Mouse (Mus musculus) midbrain, embryonic 15.5 days (tissue): ENCODE data around the gene Phf24. TPM values are rescaled to one million over a fixed set of nuclear protein-coding genes. Genes with fewer than 3 reads are reported as not detected.
A peak's percentile ranks its signal among the peaks of the same experiment; 100 is the strongest.

Source experiments
- ATAC-seq: fragments of 200-750 bp; cut with Nextera tagmentation; replicated peaks from 2 replicates; pipeline ENCODE4 v1.8.0; 2017; ENCODE audit warnings: moderate TSS enrichment
- H3K27ac ChIP-seq: fragments of 300-500 bp; sonication (generic); 2 replicates; pipeline ENCODE4 v1.5.1; 2015; ENCODE audit warnings: mild to moderate bottlenecking, inconsistent platforms
- H3K27me3 ChIP-seq: fragments of 300-500 bp; sonication (generic); replicated peaks from 2 replicates; pipeline ENCODE4 v1.6.1; 2015; ENCODE audit warnings: inconsistent platforms
- H3K36me3 ChIP-seq: fragments of 300-500 bp; sonication (generic); replicated peaks from 2 replicates; pipeline ENCODE4 v1.6.1; 2015; ENCODE audit warnings: inconsistent platforms
- H3K4me1 ChIP-seq: fragments of 300-500 bp; sonication (generic); 2 replicates; pipeline ENCODE4 v1.6.1; 2015; ENCODE audit warnings: inconsistent platforms
- H3K4me2 ChIP-seq: fragments of 300-500 bp; sonication (generic); 2 replicates; pipeline ENCODE4 v1.6.1; 2015; ENCODE audit warnings: inconsistent platforms, mild to moderate bottlenecking, moderate library complexity
- H3K4me3 ChIP-seq: fragments of 300-500 bp; sonication (generic); 2 replicates; pipeline ENCODE4 v1.5.1; 2015; ENCODE audit warnings: mild to moderate bottlenecking, inconsistent platforms
- H3K9ac ChIP-seq: fragments of 300-500 bp; sonication (generic); 2 replicates; pipeline ENCODE4 v1.6.1; 2015; ENCODE audit warnings: mild to moderate bottlenecking, inconsistent platforms
- H3K9me3 ChIP-seq: fragments of 300-500 bp; sonication (generic); 2 replicates; pipeline ENCODE4 v1.6.1; 2016; ENCODE audit warnings: inconsistent platforms
- WGBS: fragments of 180-500 bp; shearing (Covaris S2); methylation state at CpG from one replicate; pipeline ENCODE4 v1.1.7; 2015; ENCODE audit warnings: mixed read lengths; 5-methylcytosine and 5-hydroxymethylcytosine counted together
- polyA plus RNA-seq: library from polyadenylated mRNA; unstranded; fragments of >200 nt; fragmentation: Nextera tagmentation; extraction: Ambion mirVana; gene quantifications from 2 replicates; pipeline ENCODE4 v1.2.1, GENCODE M21; 2015

Gene Phf24
- polyA plus RNA-seq: 40.5 and 41.2 TPM in 2 replicates

DNA sequence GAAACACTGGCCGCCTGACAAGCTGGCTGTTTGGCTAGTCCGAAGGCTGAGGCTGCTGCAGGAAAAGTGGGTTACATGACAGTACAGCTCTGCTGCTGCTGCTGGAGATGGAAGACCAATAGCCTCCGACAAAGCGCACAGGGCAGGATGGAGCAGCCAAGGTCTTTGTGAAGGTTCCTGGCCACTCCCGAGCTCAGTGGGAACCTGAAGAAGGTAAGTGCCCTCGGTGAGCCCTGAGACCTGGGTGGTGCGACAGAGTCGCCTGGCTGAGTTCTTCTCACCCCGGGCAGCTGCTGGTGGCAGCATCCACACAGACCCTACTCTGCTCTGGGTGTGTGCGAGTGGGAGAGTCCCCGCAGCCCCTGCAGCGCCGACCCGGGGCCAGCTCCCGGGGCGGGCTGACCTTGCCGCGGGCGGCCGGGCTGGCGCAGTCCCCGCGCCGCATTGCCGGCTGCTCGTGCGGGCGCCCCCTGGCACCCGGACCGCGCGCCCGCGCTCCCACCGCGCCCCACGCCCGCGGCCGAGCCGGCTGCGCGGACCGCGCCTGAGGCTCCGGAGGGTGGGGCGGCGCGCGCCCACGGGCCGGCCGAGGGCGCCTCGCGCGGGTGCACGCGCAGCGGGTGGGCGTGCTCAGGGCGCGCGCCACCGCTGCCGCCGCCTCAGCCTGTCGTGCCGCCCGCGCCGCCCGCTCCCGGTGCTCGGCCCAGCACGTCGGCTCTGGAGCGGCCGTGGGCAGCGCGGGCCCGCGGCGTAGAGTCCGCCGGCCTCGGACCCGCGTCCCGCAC, at the start of gene Phf24:
Phf24 (plus strand) TSS at position 44 of the 785 bp plus-strand sequence.
- WGBS: under 1% methylated on average over 90 of the region's 90 CpGs
- Histone ChIP-seq H3K4me2 (peak within 1 kb of the TSS; percentile 88), H3K4me1 (peaks cover 19% of the 10 kb centered on the region), H3K27me3 (no peaks in the 10 kb centered on the region), H3K4me3 (peak within 1 kb of the TSS; percentile 71), H3K9me3 (no peaks in the 10 kb centered on the region), H3K27ac (peak within 1 kb of the TSS; percentile 81), H3K36me3 (no peaks in the 10 kb centered on the region), H3K9ac (peak within 1 kb of the TSS; percentile 73)
- peak; percentile 86 for ATAC-seq

DNA sequence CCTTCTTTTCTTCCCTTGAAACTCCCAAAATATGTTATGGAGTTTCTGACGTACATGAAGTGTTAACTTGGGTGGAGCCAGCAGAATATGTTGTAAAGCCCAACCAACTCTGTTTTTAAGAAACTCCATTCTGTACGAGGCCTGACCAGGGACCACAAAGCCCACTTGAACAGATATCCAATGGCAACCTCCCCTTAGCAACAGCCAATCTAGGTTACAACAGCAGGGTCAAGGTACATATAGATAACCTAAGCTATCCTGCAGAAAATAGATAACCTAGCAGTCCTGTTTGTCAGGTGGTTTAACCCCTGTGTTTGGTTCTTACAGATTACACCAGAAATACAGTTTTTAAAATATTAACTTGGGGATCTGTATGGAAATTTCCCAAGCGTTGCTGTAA, 49.1 kb upstream of the Phf24 start:
- Histone ChIP-seq H3K9me3 (no peaks in the 10 kb centered on the region), H3K4me2 (no peak overlapping the region), H3K27me3 (no peaks in the 10 kb centered on the region), H3K4me1 (no peaks in the 10 kb centered on the region), H3K4me3 (no peak overlapping the region), H3K9ac (no peak overlapping the region), H3K27ac (no peak overlapping the region), H3K36me3 (no peaks in the 10 kb centered on the region)
- WGBS: 88% methylated on average over 3 of the region's 3 CpGs
- no peak for ATAC-seq

DNA sequence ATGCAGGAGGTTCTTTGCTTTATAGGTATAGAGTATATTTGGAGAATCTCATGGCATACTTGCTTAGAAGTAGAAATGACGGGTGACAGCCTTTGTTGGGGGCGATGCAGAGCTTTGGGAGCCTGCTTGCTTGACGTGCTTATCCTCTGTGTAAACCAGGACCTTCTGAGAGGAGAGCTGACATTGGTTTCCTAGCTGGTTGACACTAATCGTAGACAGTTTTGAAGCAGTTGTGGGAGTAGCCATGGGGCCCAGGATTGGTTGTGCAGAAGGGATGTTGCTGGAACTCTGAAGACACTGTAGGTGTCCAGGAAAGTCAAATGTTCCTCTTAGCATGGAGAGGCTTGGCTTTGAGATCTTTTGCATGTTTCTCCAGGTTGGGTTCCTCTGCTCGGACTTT, 48.3 kb upstream of the Phf24 start:
- ATAC-seq: no peak
- Histone ChIP-seq H3K9ac (no peak overlapping the region), H3K27ac (no peak overlapping the region), H3K36me3 (no peaks in the 10 kb centered on the region), H3K4me1 (no peaks in the 10 kb centered on the region), H3K9me3 (no peaks in the 10 kb centered on the region), H3K27me3 (no peaks in the 10 kb centered on the region), H3K4me3 (no peak overlapping the region), H3K4me2 (no peak overlapping the region)
- WGBS: 89% methylated on average over 5 of the region's 5 CpGs

DNA sequence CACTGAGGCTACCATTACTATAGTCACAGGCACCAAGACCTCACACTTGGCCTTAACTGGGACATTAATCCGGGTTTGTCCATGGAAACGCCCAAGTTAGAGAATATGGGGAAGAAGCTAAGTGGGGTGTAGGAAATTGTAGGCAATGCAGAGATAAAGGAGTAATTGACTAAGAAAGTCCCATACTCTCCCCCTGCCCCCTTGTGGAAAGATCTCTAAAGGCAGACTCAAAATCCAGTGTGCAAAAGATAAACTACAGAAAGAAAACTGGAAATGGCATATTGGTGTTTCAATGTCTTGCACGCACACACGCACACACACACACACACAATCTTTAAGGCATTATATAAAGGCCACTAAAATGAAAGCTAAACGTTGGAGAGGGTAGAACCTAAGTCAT, 45.7 kb upstream of the Phf24 start:
- no peak for ATAC-seq
- Histone ChIP-seq H3K36me3 (no peaks in the 10 kb centered on the region), H3K4me3 (no peak overlapping the region), H3K27me3 (no peaks in the 10 kb centered on the region), H3K4me2 (no peak overlapping the region), H3K4me1 (no peaks in the 10 kb centered on the region), H3K9ac (no peak overlapping the region), H3K9me3 (no peaks in the 10 kb centered on the region), H3K27ac (no peak overlapping the region)
- WGBS: 81% methylated on average over 5 of the region's 5 CpGs

DNA sequence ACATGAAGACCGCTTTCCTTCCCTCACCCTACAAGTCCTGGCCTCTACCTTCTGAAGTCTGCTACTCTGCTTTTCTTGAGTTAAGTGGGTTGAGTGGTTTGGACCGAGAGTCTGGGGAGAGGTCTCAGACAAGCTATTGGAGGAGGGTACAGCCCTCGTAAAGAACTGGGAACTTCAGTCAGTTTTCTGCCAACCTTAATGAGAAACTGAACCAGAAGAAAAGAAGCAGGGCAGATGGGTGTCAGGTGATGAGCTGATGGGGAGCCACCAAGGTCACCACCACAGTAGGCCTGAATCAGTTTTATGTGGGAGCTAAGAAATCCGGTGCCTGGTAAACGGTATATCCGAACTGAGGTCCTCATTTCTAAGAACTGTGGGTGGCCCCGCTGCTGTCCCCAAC, 44.3 kb upstream of the Phf24 start:
- H3K4me1 ChIP-seq: no peaks in the 10 kb centered on the region
- no peak overlapping the region for H3K4me2 ChIP-seq
- no peaks in the 10 kb centered on the region for H3K36me3 ChIP-seq
- H3K4me3 ChIP-seq: no peak overlapping the region
- no peaks in the 10 kb centered on the region for H3K9me3 ChIP-seq
- WGBS: 90% methylated on average over 7 of the region's 7 CpGs
- H3K9ac ChIP-seq: no peak overlapping the region
- no peak for ATAC-seq
- H3K27me3 ChIP-seq: no peaks in the 10 kb centered on the region
- no peak overlapping the region for H3K27ac ChIP-seq

DNA sequence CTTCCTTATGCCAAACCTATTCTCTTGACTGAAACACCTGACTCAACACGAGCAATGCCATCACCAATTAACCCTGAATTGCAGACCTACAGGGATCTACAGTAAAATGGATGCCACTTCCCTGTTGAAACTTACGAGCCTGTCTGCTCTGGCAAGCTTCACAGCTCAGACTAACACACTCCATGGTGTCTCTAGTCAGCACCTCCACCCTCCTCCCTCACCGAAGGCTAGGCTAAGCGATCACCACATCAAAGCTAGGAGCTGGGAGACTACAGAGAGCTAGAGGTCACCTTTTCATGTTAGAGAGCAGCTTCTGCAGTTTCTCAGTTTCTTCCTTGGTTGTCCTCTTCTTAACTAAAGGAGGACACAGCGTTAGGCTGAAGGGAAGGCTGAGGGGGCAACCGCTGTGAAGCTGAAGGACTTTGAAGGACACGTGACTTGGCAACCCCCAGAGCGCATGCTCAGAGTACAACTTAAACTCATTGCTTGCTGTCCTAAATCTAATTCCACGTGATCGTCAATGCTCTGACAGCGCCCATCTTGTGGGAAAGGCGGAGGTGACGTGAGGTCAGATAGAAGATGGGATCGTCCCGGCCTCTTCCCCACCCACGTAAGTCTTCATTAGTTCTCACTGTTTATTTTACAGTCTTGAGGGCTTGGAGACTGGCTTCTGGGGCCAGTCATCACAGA, 43.6 kb upstream of the Phf24 start:
- no peaks in the 10 kb centered on the region for H3K4me1 ChIP-seq
- no peaks in the 10 kb centered on the region for H3K9me3 ChIP-seq
- no peaks in the 10 kb centered on the region for H3K36me3 ChIP-seq
- no peak overlapping the region for H3K4me2 ChIP-seq
- 86% methylated on average over 16 of the region's 16 CpGs for WGBS
- H3K27me3 ChIP-seq: no peaks in the 10 kb centered on the region
- no peak overlapping the region for H3K27ac ChIP-seq
- no peak overlapping the region for H3K9ac ChIP-seq
- no peak for ATAC-seq
- no peak overlapping the region for H3K4me3 ChIP-seq

DNA sequence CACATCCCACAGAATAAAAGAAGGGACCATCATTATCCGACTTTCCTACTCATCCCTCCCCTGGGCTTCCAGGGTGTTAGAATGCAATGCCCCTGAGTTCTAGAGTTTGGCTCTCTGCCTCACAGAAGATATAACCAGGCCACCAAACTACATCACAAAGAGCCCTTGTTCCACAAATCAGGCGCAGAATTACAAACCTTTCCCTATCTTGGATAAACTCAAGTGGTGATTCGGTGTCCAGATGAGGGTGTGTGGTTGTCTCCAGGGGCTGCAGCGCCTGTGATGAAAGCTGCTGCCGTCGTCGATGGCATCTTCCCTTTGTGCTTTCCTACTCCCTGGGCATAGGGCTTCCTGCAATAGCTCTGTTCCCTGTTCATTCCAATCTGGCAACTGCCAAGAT, 42.3 kb upstream of the Phf24 start, which contains the start of gene Fam205c:
Fam205c (minus strand) TSS at position 101 of the 400 bp plus-strand sequence.
- 84% methylated on average over 7 of the region's 7 CpGs for WGBS

DNA sequence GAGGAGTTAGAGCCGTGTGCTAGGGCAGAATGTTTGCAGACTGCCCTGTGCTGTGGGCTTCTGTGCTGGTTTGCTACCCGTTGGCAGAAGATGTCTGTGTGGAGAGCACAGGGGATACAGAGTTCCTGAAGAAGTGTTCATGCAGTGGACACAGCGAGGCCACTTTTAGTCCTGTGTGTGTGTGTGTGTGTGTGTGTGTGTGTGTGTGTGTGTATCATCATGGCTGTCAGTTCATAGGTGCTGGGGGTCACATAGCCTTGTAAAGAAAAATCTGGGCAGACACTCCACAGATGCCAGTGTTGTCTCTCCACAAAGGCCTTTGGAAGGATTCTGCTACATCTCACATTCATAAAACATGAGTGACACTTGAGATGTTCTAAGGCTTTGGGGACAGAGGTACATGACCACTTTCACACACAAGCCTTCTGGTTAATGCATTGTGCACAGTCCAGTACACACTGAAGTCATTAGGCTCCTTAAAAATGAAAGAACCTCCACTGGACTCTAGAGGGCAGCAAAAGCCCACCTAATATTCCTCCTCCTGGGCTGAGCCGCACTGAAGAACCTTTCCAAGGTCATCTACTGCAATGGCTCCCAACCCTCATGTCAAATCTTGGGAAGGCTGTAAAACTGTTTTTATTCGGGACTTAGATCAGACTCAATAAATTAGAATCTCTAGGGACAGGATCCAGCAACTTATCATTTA, 39.7 kb upstream of the Phf24 start:
- H3K36me3 ChIP-seq: no peaks in the 10 kb centered on the region
- H3K27me3 ChIP-seq: no peaks in the 10 kb centered on the region
- no peaks in the 10 kb centered on the region for H3K4me1 ChIP-seq
- no peak overlapping the region for H3K9ac ChIP-seq
- H3K9me3 ChIP-seq: no peaks in the 10 kb centered on the region
- WGBS: 35% methylated on average over 5 of the region's 5 CpGs
- H3K4me3 ChIP-seq: no peak overlapping the region
- peak; percentile 93 for ATAC-seq
- H3K4me2 ChIP-seq: no peak overlapping the region
- H3K27ac ChIP-seq: no peak overlapping the region

More for the DNA sequence above, 42.3 kb upstream of the Phf24 start, which contains the start of gene Fam205c:
- H3K36me3 ChIP-seq: no peaks in the 10 kb centered on the region
- H3K4me3 ChIP-seq: no peak within 1 kb of the TSS
- H3K9ac ChIP-seq: no peak within 1 kb of the TSS
- no peak for ATAC-seq
- no peaks in the 10 kb centered on the region for H3K27me3 ChIP-seq
- no peaks in the 10 kb centered on the region for H3K4me1 ChIP-seq
- H3K4me2 ChIP-seq: no peak within 1 kb of the TSS
- H3K27ac ChIP-seq: no peak within 1 kb of the TSS
- H3K9me3 ChIP-seq: no peaks in the 10 kb centered on the region

DNA sequence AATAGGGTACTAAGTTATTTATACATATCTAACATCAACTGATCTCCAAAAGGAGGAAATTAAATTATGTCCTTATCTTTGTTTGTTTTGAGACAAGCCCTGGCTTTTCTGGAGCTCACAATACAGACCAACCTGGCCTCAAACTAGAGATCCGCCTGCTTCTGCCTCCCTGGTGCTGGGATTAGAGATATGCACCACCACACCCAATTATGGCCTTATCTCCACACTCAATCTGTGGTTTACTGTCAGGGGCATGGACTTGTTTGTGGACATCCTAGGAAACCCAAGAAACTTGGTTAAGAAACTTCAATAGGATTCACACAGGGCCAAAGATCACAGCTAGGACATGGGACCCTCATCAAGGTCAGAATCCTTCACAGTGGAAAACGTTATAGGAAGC, 38.8 kb upstream of the Phf24 start:
- H3K27me3 ChIP-seq: no peaks in the 10 kb centered on the region
- H3K36me3 ChIP-seq: no peaks in the 10 kb centered on the region
- H3K27ac ChIP-seq: no peak overlapping the region
- H3K4me2 ChIP-seq: no peak overlapping the region
- 82% methylated on average over 2 of the region's 2 CpGs for WGBS
- H3K4me3 ChIP-seq: no peak overlapping the region
- H3K9me3 ChIP-seq: no peaks in the 10 kb centered on the region
- H3K9ac ChIP-seq: no peak overlapping the region
- no peaks in the 10 kb centered on the region for H3K4me1 ChIP-seq
- no peak for ATAC-seq

DNA sequence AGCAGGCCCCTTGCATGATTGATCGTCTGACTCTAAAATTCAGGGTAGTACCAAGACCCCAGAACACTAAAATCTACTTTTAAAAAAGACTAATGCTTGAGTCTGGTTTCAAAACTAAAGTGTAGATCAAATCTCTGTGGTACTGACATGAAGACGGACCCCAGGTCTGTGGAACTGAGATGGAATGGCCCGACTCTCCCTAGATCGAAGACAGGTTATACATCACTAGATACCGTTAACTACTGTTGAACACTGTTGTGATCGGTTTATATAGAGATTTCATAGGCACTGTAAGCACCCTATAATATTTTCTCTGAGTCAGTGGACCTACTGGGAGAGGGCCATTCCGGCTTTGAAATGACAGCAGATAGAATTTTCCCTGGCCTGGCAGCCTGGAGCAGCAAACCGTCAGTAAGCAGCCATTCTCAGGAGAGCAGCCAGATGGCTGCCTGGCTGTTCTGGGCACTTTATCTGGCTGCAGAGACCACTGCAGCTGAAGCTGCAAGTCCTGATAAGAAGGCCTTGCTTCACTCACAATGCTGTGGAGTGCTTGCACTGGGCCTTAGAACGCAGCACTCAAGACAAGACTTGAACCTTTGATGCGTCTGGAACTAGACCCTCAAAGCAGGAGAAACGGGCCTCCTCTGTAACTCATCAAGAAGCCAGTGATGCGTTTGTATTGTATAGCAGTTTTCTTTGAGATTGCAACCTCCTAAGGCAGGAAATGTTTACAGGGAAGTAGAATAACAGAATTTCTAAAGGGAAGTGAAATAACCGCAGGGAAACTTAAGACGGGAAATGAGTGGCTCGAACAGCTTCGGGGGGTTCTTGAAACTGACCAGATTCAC, 36.4 kb upstream of the Phf24 start:
- H3K4me1 ChIP-seq: no peaks in the 10 kb centered on the region
- WGBS: 79% methylated on average over 16 of the region's 16 CpGs
- 0 out of 2 replicates have a peak overlapping the region, but pooled peaks have one; percentile 8 for H3K27ac ChIP-seq

DNA sequence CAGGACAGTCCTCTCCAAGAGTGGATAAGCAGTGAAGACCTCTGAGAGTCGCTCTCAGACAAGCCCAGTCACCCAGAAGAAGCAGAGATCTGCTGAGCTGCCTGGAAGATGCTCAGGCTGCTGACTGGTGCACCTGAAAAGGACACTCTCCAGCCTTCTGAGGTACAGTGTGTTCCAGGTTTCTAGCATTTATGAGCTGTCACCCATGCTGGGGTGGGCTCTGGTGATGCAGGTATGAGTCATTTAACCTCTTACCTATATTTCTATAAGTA, 35.8 kb upstream of the Phf24 start:
- Histone ChIP-seq H3K27ac (no peak overlapping the region), H3K4me3 (no peak overlapping the region), H3K36me3 (no peaks in the 10 kb centered on the region), H3K9me3 (no peaks in the 10 kb centered on the region), H3K4me1 (no peaks in the 10 kb centered on the region), H3K27me3 (no peaks in the 10 kb centered on the region), H3K9ac (no peak overlapping the region), H3K4me2 (no peak overlapping the region)
- 48% methylated on average over 1 of the region's 1 CpGs for WGBS
- no peak for ATAC-seq

More for the DNA sequence above, 36.4 kb upstream of the Phf24 start:
- Histone ChIP-seq H3K9me3 (no peaks in the 10 kb centered on the region), H3K9ac (no peak overlapping the region), H3K4me2 (no peak overlapping the region), H3K4me3 (no peak overlapping the region), H3K36me3 (no peaks in the 10 kb centered on the region), H3K27me3 (no peaks in the 10 kb centered on the region)
- ATAC-seq: no peak

DNA sequence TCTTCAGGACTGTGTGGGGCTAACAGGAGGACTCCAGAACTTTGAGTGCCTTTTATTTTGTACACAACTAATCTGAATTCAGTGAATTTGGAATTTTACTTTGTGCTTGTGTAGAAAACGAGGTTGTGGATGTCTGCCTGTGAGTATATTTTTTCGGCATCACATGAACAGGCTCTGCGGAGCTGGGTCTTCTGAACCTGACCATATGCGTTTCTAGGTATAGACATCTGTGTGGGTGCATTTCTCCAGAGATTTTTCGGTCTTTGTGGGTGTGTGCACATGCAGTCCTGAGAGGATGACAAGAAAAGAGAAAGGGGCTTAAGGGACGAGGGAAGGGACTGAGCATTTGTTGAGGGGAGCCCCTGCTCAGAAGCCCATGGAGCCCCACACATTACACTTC, 29.5 kb upstream of the Phf24 start:
- no peak for ATAC-seq
- no peaks in the 10 kb centered on the region for H3K36me3 ChIP-seq
- H3K4me1 ChIP-seq: no peaks in the 10 kb centered on the region
- H3K4me3 ChIP-seq: no peak overlapping the region
- no peaks in the 10 kb centered on the region for H3K27me3 ChIP-seq
- no peak overlapping the region for H3K9ac ChIP-seq
- 91% methylated on average over 6 of the region's 6 CpGs for WGBS
- no peaks in the 10 kb centered on the region for H3K9me3 ChIP-seq
- no peak overlapping the region for H3K27ac ChIP-seq
- H3K4me2 ChIP-seq: no peak overlapping the region
